7 mouse cellular contexts compared by ENCODE assay signal in genomic region chr8:47413524-47414257, GRCm38 (mm10). TPM values are rescaled to one million over a fixed set of nuclear protein-coding genes. Genes with fewer than 3 reads are reported as not detected.
DNase-seq lines count a peak whose midpoint lies in the region; TF ChIP-seq lines count a peak whose summit lies in the region.

No protein-coding gene starts in this region.

- DNase-seq in adrenal gland, postnatal 14 days: peak; percentile 74
- DNase-seq in embryo, embryonic 11 days: peak; percentile 66
- peak; percentile 79 to 82 for DNase-seq in heart, adult 2 months
- DNase-seq in kidney, adult 11 months: peak; percentile 80
- peak; percentile 64 for DNase-seq in left cerebral cortex, postnatal 4 days
- peak; percentile 62 for DNase-seq in midbrain, embryonic 10.5 days (ENCODE audit: low spot score)
- DNase-seq in spleen, postnatal 10 days (ENCODE audit: low spot score in 2 of 2): peak; percentile 3 to 22

- H3K9me3 ChIP-seq in midbrain, embryonic 10.5 days (replicated peaks): no peaks in the 10 kb centered on the region

- peak overlapping the region; percentile 93 for H3K27ac ChIP-seq in heart, adult 2 months
- H3K27ac ChIP-seq in midbrain, embryonic 10.5 days (replicated peaks): peak overlapping the region; percentile 72

- TF ChIP-seq POLR2A in heart, adult 2 months (IDR thresholded peaks at IDR 0.05; ENCODE audit: insufficient read depth, low read depth, low read length): 0 out of 2 replicates have a peak, but pooled peaks have one; percentile 19

- H3K4me3 ChIP-seq in heart, adult 2 months: peak overlapping the region; percentile 90
- H3K4me3 ChIP-seq in midbrain, embryonic 10.5 days: peak overlapping the region; percentile 76

- WGBS in heart, adult 2 months: under 1% methylated on average over 46 of the region's 46 CpGs
- WGBS in midbrain, embryonic 10.5 days: under 1% methylated on average over 46 of the region's 46 CpGs

- H3K4me1 ChIP-seq in heart, adult 2 months (ENCODE audit: control insufficient read depth, insufficient read depth, low read length): peaks cover 2% of the 10 kb centered on the region
- H3K4me1 ChIP-seq in midbrain, embryonic 10.5 days: peaks cover 32% of the 10 kb centered on the region

- no peaks in the 10 kb centered on the region for H3K79me2 ChIP-seq in heart, adult 2 months (replicated peaks; ENCODE audit: control insufficient read depth, insufficient read depth, low read length)

- intact Hi-C loops in heart, adult 2 months (cut with DNase I): loop anchor here (2.0 to 10.0 kb wide), 6 partner anchors 25 to 261 kb away; partner anchors contain the start of genes Ing2, Rwdd4a and Trappc11
- intact Hi-C loops in left cerebral cortex, postnatal 4 days (cut with DNase I): no loop called here

- peak overlapping the region; percentile 94 for H3K9ac ChIP-seq in heart, adult 2 months (ENCODE audit: low read depth, low read length)

- TF ChIP-seq EP300 in heart, adult 2 months (IDR thresholded peaks at IDR 0.05; ENCODE audit: insufficient read depth, low read depth, low read length): no peak

- TF ChIP-seq CTCF in heart, adult 2 months (IDR thresholded peaks at IDR 0.05): no peak

- no peaks in the 10 kb centered on the region for H3K36me3 ChIP-seq in heart, adult 2 months (ENCODE audit: control insufficient read depth, insufficient read depth, low read length)
- H3K36me3 ChIP-seq in midbrain, embryonic 10.5 days: no peaks in the 10 kb centered on the region

- H3K27me3 ChIP-seq in heart, adult 2 months (ENCODE audit: control insufficient read depth, insufficient read depth, low read length): no peaks in the 10 kb centered on the region
- H3K27me3 ChIP-seq in midbrain, embryonic 10.5 days (ENCODE audit: low read depth, poor library complexity, severe bottlenecking): peaks cover 79% of the 10 kb centered on the region

RNA-seq across cellular contexts. Expression of gene Stox2, which starts 32.5 kb away (rescaled TPM):
- 13.6 and 15.2 TPM in 2 replicates for total RNA-seq in adrenal gland, postnatal 14 days (2021)
- total RNA-seq in heart, adult 2 months (2021): 10 to 100 TPM; 10.1 to 11.3 TPM
- polyA plus RNA-seq in heart, adult 2 months (2012; rRNA removed): 2.6 and 5.7 TPM in 2 replicates
- 100 to 1,000 TPM; 118 to 122 TPM for total RNA-seq in left cerebral cortex, postnatal 4 days (2021)
- polyA plus RNA-seq in midbrain, embryonic 10.5 days (2016; fragmentation: Nextera tagmentation; extraction: Ambion mirVana): 22.2 and 28.2 TPM in 2 replicates

Comparison
In these comparisons a context has a peak if more than half of its experiments do, and no peak if none do; other contexts are left out.
1. Peak in every context shown above with its lines: DNase-seq, H3K4me3 ChIP-seq and H3K27ac ChIP-seq.
2. DNase-seq: peak in every context shown above with its lines; median percentile 80 in heart, adult 2 months; 80 in kidney, adult 11 months; 74 in adrenal gland, postnatal 14 days; 66 in embryo, embryonic 11 days; 64 in left cerebral cortex, postnatal 4 days; 62 in midbrain, embryonic 10.5 days; 12 in spleen, postnatal 10 days.